Mouse (Mus musculus) gastrocnemius, postnatal 4 days (tissue): ENCODE measurements around the gene Ptn. TPM values are rescaled to one million over a fixed set of nuclear protein-coding genes. Genes with fewer than 3 reads are reported as not detected.

Experiments
- microRNA-seq: library from miRNA; unstranded; fragments of <30 nt; microRNA quantifications from one replicate; pipeline ENCODE4 v1.2.0, GENCODE M21; 2021
- total RNA-seq, 2 experiments: library from RNA; stranded (reverse); gene quantifications; 2 replicates each; pipeline ENCODE4 v1.2.3; 2021

Ptn gene
- total RNA-seq, 2 experiments from 2014 or later: 173 to 176 TPM

Small RNA genes within 50 kb of the gene (microRNA-seq; reads per million reads assigned to microRNA genes)
- gene Gm25111: not detected
